Mouse (Mus musculus) liver, embryonic 14.5 days (tissue): Measurements from ENCODE around the gene Nbeal2. TPM values are rescaled to one million over a fixed set of nuclear protein-coding genes. Genes with fewer than 3 reads are reported as not detected.

ENCODE experiments used
- ATAC-seq: fragments of 200-750 bp; cut with Nextera tagmentation; 2 replicates; pipeline ENCODE4 v1.8.0; 2017; ENCODE audit warnings: moderate number of reproducible peaks, mild to moderate bottlenecking, moderate library complexity; ENCODE audit not compliant: insufficient read depth
- DNase-seq, 3 experiments: peaks; one replicate each; pipeline ENCODE4 v3.0.0-alpha.2; 2012 to 2013; ENCODE audit warnings: low read depth in 3 of 3, low spot score in 3 of 3
- H3K27ac ChIP-seq: fragments of 300-500 bp; sonication (generic); 2 replicates; pipeline ENCODE4 v1.5.1; 2014; ENCODE audit warnings: moderate library complexity, mild to moderate bottlenecking, control low read depth, inconsistent platforms
- H3K27me3 ChIP-seq: fragments of 300-500 bp; sonication (generic); 2 replicates; pipeline ENCODE4 v1.6.1; 2014; ENCODE audit warnings: mild to moderate bottlenecking, low read length, moderate library complexity; ENCODE audit not compliant: control insufficient read depth, insufficient read depth
- H3K36me3 ChIP-seq: fragments of 300-500 bp; sonication (generic); replicated peaks from 2 replicates; pipeline ENCODE4 v1.6.1; 2014; ENCODE audit warnings: low read depth; ENCODE audit not compliant: control insufficient read depth, insufficient read depth
- H3K4me1 ChIP-seq, 2 experiments: fragments of 200-500 bp in 1 of 2; fragments of 300-500 bp in 1 of 2; sonication (generic) in 1 of 2; replicated peaks; 2 replicates each; pipeline ENCODE4 v1.6.1; 2012 to 2014; ENCODE audit warnings: antibody characterized with exemption in 1 of 2, inconsistent platforms in 1 of 2, low read length in 1 of 2; ENCODE audit not compliant: control insufficient read depth in 2 of 2, insufficient read depth in 2 of 2
- H3K4me2 ChIP-seq: fragments of 300-500 bp; sonication (generic); 2 replicates; pipeline ENCODE4 v1.6.1; 2014; ENCODE audit warnings: low read depth, mild to moderate bottlenecking, control low read depth, moderate library complexity
- H3K4me3 ChIP-seq, 2 experiments: fragments of 200-500 bp in 1 of 2; fragments of 300-500 bp in 1 of 2; sonication (generic) in 1 of 2; 2 replicates each; pipeline ENCODE4 v1.5.1; 2012 to 2014; ENCODE audit warnings: low read depth in 2 of 2, low read length in 2 of 2, mild to moderate bottlenecking in 2 of 2, control low read depth in 1 of 2, inconsistent platforms in 1 of 2, moderate library complexity in 1 of 2; ENCODE audit not compliant: insufficient read depth in 1 of 2
- H3K9ac ChIP-seq: fragments of 300-500 bp; sonication (generic); replicated peaks from 2 replicates; pipeline ENCODE4 v1.6.1; 2014; ENCODE audit warnings: mild to moderate bottlenecking, control low read depth, moderate library complexity
- H3K9me3 ChIP-seq: fragments of 300-500 bp; sonication (generic); 2 replicates; pipeline ENCODE4 v1.6.1; 2016; ENCODE audit warnings: low read length, mixed read lengths; ENCODE audit not compliant: control insufficient read depth
- CTCF ChIP-seq: IDR thresholded peaks from 2 replicates; pipeline ENCODE4 v1.5.1; 2016; ENCODE audit warnings: antibody characterized with exemption, low read depth, control low read depth
- EP300 ChIP-seq: IDR thresholded peaks from 2 replicates; pipeline ENCODE4 v1.6.1; 2016; ENCODE audit warnings: antibody characterized with exemption, low read depth
- WGBS: fragments of 180-500 bp; shearing (Covaris S2); extraction: QIAGEN DNeasy Blood & Tissue Kit; methylation state at CpG from one replicate; pipeline ENCODE4 v1.1.7; 2014; ENCODE audit not compliant: insufficient replicate concordance; 5-methylcytosine and 5-hydroxymethylcytosine counted together
- polyA plus RNA-seq, 2 experiments: library from polyadenylated mRNA; depleted of rRNA in 1 of 2; stranded (reverse) in 1 of 2; unstranded in 1 of 2; fragments of >200 nt; fragmentation: Nextera tagmentation in 1 of 2; extraction: Ambion mirVana in 1 of 2; gene quantifications; 2 replicates each; pipeline versions ENCODE4 v1.2.1 to v1.2.3; 2012 to 2014

The Nbeal2 gene
- polyA plus RNA-seq, 2 experiments, result 1.6 to 4.3 TPM

DNA sequence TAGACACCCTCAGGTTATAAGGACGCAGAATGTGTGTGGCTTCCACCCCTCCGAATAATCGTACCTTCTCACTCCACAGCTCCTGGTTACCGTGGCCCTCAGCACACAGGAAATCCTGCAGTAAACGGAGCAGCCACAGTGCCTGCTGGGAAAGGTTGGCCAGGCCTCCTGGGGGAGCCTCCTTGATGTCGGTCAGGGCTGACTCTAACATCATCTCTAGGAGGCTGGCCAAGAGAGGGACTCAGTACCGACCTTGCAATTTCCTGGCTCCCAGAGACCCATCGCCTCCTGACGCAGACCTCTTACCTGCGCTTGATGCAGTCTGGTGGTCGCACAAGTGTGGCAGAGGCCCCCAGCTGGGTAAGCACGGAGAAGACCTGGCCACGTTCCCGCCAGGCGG lies 21.3 kb downstream of the Nbeal2 start:
- Histone ChIP-seq H3K4me1 (no peaks in the 10 kb centered on the region), H3K9me3 (no peaks in the 10 kb centered on the region), H3K4me2 (no peak overlapping the region), H3K27ac (no peak overlapping the region), H3K4me3 (no peak overlapping the region), H3K27me3 (no peaks in the 10 kb centered on the region), H3K9ac (no peak overlapping the region), H3K36me3 (no peaks in the 10 kb centered on the region)
- DNase-seq (no peak), ATAC-seq (no peak)
- TF ChIP-seq EP300, result no peak
- 75% methylated on average over 15 of the region's 15 CpGs for WGBS

DNA sequence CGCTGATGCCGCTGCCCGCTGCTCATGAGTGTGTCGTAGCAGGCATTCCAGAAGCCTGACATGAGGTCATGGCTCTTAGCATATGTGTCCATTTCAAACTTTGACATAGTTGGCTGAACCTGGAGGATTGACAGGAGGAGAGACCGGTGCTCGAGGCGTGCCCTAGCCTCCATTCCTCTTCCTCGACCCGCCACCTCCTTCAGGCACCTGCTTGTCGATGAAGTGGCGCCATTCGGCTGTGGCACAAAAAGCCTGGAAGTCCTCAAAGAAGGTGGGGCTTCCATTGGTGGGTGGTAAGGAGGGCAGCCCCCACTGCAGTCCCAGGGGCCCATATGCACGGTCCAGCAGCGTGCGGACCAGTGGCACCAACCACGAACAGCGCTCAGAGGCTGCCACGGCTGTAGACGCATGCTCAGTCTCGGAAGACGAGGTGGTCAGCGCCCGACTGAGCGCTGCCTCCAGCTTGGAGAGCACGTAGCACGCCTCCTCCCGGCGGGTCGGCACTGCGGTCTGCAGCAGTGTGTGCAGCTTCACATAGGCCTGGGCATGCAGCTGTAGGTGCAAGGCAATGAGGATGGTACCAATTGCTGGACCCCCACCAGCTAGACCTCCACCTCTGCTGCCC lies 22.2 kb downstream of the Nbeal2 start:
- Histone ChIP-seq H3K36me3 (no peaks in the 10 kb centered on the region), H3K9ac (no peak overlapping the region), H3K4me2 (no peak overlapping the region), H3K27ac (no peak overlapping the region), H3K9me3 (no peaks in the 10 kb centered on the region), H3K4me1 (no peaks in the 10 kb centered on the region), H3K4me3 (no peak overlapping the region), H3K27me3 (no peaks in the 10 kb centered on the region)
- ATAC-seq (no peak), DNase-seq (no peak)
- TF ChIP-seq CTCF, result no peak
- TF ChIP-seq EP300, result no peak
- WGBS, result 83% methylated on average over 30 of the region's 30 CpGs

DNA sequence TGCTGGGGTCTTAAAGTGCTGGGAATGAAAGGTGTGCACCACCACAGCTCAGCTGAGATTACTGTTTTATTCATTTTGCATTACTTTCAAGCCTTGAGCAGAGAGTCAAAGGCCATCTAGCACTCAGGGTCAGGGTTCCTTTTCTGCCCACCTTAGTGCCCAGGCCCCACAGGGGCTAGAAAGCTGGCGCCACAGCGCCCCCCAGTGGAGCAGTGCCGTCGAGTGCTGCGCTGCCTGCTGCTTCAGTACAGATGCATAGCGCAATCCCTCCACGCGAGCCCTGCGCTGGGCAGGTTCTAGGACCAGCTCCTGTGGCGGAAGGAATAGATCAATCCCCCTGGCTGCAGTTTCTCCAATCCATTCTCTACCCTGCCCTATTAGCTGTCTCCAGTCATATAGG lies 22.8 kb downstream of the Nbeal2 start:
- no peaks in the 10 kb centered on the region for H3K36me3 ChIP-seq
- WGBS, result 53% methylated on average over 10 of the region's 10 CpGs
- no peaks in the 10 kb centered on the region for H3K9me3 ChIP-seq
- H3K9ac ChIP-seq, result no peak overlapping the region
- H3K27ac ChIP-seq, result no peak overlapping the region
- H3K27me3 ChIP-seq, result no peaks in the 10 kb centered on the region
- no peaks in the 10 kb centered on the region for H3K4me1 ChIP-seq
- H3K4me3 ChIP-seq, result no peak overlapping the region
- TF ChIP-seq EP300 (no peak), CTCF (peak; percentile 78)
- no peak overlapping the region for H3K4me2 ChIP-seq
- ATAC-seq, result no peak
- no peak for DNase-seq

DNA sequence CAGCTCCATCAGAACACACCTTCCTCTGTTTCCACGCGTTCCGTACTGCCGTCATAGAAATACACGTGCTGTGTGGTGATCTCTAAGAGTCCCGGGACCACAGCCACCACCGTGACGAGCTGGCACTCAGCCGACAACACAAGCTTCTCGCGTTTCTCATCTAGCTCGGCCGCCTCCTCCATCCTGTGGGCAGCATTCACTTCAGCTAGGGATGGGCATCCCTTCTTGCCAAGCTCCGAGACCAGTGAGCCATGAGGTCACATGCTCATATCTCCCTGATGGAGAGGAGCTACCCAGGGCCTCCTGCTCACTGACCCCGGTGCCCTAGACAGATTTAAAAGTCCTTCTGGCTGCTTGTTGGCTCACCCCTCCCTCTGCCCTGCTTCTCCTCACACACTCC lies 23.8 kb downstream of the Nbeal2 start:
- WGBS, result 84% methylated on average over 15 of the region's 15 CpGs

DNA sequence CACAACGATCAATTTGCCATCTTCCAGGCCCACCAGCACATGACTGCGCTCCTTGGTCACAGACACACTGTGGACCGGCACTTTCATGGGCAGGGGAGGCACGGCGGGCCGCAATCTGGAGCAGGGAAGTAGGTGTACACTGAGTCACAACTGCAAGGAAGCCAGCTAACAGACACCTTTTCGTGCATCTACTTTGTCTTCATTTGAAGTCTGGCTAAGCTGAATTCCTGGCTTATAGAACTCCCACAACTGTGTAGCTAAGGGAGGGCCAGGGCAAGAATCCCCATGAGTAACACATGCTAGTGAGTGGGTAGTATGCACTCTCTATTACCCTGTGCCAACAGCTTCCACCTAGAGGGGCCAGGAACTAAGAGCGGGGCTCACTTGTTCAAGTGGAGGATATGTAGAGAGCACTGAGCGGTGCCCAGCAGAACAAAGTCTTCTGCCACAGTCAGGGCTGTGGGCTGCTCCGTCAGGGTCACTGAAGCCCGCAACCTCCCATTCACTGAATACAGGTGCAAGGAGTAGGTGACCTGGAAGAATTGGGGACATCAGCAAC lies 28.5 kb downstream of the Nbeal2 start:
- Histone ChIP-seq H3K4me3 (no peak overlapping the region), H3K27ac (no peak overlapping the region), H3K9me3 (no peaks in the 10 kb centered on the region), H3K4me1 (peaks cover 0 to 3% of the 10 kb centered on the region in 2 experiments; a peak in 1 of 4 replicates), H3K36me3 (no peaks in the 10 kb centered on the region; the same call in 1 of the 2 replicates), H3K27me3 (no peaks in the 10 kb centered on the region), H3K4me2 (peak overlapping the region; percentile 88), H3K9ac (no peak overlapping the region)
- WGBS, result 78% methylated on average over 11 of the region's 11 CpGs
- DNase-seq (no peak), ATAC-seq (no peak)
- no peak for TF ChIP-seq EP300
- no peak for TF ChIP-seq CTCF

More for the DNA sequence above, 23.8 kb downstream of the Nbeal2 start:
- Histone ChIP-seq H3K9me3 (no peaks in the 10 kb centered on the region), H3K4me2 (no peak overlapping the region), H3K9ac (no peak overlapping the region), H3K36me3 (no peaks in the 10 kb centered on the region), H3K4me1 (no peaks in the 10 kb centered on the region), H3K27me3 (no peaks in the 10 kb centered on the region), H3K27ac (no peak overlapping the region), H3K4me3 (no peak overlapping the region)
- no peak for DNase-seq
- no peak for TF ChIP-seq EP300
- TF ChIP-seq CTCF, result no peak
- ATAC-seq, result no peak
